Mouse (Mus musculus): ENCODE results near the gene F5. TPM values are rescaled to one million over a fixed set of nuclear protein-coding genes. Genes with fewer than 3 reads are reported as not detected.
A peak's percentile ranks its signal among the peaks of the same experiment; 100 is the strongest.

Gene F5
- polyA plus RNA-seq, 1 experiment from 2014 or later: 19.1 TPM

DNA sequence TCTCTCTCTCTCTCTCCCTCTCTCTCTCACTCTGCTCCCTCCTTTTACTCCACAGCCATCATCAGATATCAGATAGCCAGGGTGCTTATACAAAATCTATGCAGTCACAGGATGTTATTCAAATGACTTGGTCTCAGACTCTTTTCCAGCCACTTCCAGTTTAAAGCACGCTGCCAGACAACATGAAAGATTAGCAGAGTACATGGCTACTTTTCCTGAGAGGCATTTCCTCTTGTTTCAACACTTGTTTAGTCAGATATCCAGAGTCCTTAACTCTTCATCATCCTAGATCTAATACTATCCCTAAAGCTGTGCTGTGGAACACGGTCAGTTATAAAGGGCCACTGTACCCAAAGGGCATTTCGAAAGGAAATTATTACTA is 30.9 kb upstream of the F5 start:
- 57% methylated on average over 3 of the region's 3 CpGs for WGBS (ENCODE audit: insufficient replicate concordance)
- no peak for ATAC-seq (ENCODE audit: low read depth)

GRCm38 (mm10) chr1:164123836-164124235 is 27.8 kb upstream of the F5 start:
- no peak overlapping the region for H3K4me2 ChIP-seq (ENCODE audit: low read depth, low read length)
- H3K4me1 ChIP-seq (ENCODE audit: control insufficient read depth, low read depth, low read length): no peaks in the 10 kb centered on the region
- no peak for ATAC-seq (ENCODE audit: low read depth)
- H3K27ac ChIP-seq (ENCODE audit: low read length): no peak overlapping the region
- WGBS (ENCODE audit: insufficient replicate concordance): 52% methylated on average over 3 of the region's 3 CpGs
- no peak overlapping the region for H3K9ac ChIP-seq (ENCODE audit: low read depth, low read length)
- no peaks in the 10 kb centered on the region for H3K36me3 ChIP-seq (ENCODE audit: control insufficient read depth, insufficient read depth)
- H3K9me3 ChIP-seq (replicated peaks; ENCODE audit: control insufficient read depth, low read length): no peaks in the 10 kb centered on the region
- no peak overlapping the region for H3K4me3 ChIP-seq (ENCODE audit: low read depth, low read length)
- H3K27me3 ChIP-seq (ENCODE audit: control insufficient read depth, insufficient read depth, low read depth, low read length): no peaks in the 10 kb centered on the region

More for the DNA sequence above, 30.9 kb upstream of the F5 start:
- Histone ChIP-seq H3K4me3 (ENCODE audit: low read depth, low read length) (no peak overlapping the region), H3K9ac (ENCODE audit: low read depth, low read length) (no peak overlapping the region), H3K27ac (ENCODE audit: low read length) (no peak overlapping the region), H3K36me3 (ENCODE audit: control insufficient read depth, insufficient read depth) (no peaks in the 10 kb centered on the region), H3K27me3 (ENCODE audit: control insufficient read depth, insufficient read depth, low read depth, low read length) (no peaks in the 10 kb centered on the region), H3K9me3 (replicated peaks; ENCODE audit: control insufficient read depth, low read length) (no peaks in the 10 kb centered on the region), H3K4me1 (ENCODE audit: control insufficient read depth, low read depth, low read length) (no peaks in the 10 kb centered on the region), H3K4me2 (ENCODE audit: low read depth, low read length) (no peak overlapping the region)

DNA sequence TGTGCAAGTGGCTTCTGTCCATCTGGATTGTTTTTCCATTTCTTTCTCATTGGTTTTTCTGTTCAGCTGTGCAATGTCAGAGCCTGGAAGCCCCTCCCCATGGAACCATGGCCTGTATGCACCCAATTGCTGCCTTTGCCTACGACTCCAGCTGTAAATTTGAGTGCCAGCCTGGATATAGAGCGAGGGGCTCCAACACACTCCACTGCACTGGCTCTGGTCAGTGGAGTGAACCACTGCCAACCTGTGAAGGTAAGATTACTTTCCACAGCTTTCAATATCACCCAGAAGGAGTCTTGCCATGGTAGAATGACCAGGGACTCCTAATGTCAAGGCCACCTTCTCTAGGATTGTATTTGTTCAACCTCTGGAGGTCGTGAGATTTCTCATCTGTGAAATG is 21.6 kb upstream of the F5 start:
- Histone ChIP-seq H3K4me3 (ENCODE audit: low read depth, low read length) (no peak overlapping the region), H3K27ac (ENCODE audit: low read length) (no peak overlapping the region), H3K4me1 (ENCODE audit: control insufficient read depth, low read depth, low read length) (no peaks in the 10 kb centered on the region), H3K36me3 (ENCODE audit: control insufficient read depth, insufficient read depth) (no peaks in the 10 kb centered on the region), H3K27me3 (ENCODE audit: control insufficient read depth, insufficient read depth, low read depth, low read length) (no peaks in the 10 kb centered on the region), H3K9me3 (replicated peaks; ENCODE audit: control insufficient read depth, low read length) (no peaks in the 10 kb centered on the region), H3K9ac (ENCODE audit: low read depth, low read length) (no peak overlapping the region), H3K4me2 (ENCODE audit: low read depth, low read length) (no peak overlapping the region)
- 50% methylated on average over 3 of the region's 3 CpGs for WGBS (ENCODE audit: insufficient replicate concordance)
- no peak for ATAC-seq (ENCODE audit: low read depth)

DNA sequence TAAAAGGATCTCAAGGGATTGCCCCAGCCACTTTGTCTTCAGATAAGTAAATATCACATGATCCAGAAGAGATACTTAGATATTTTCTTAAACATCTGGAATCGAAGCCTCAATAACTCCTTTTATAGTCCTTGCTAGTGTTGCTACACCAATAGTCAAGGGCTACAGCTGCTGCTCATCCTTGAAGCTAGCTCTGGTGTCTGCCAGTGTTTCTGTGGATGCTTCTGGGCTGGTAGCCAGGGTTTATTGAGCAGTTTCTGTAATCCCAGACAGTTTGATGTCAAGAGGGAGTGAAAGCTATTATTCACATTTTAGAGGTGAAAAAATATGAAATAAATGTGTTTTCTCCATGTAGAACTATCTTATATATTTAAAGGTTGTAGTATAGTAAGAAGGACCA is 19.0 kb upstream of the F5 start:
- Histone ChIP-seq H3K4me2 (ENCODE audit: low read depth, low read length) (no peak overlapping the region), H3K27ac (ENCODE audit: low read length) (no peak overlapping the region), H3K4me3 (ENCODE audit: low read depth, low read length) (no peak overlapping the region), H3K9ac (ENCODE audit: low read depth, low read length) (no peak overlapping the region), H3K27me3 (ENCODE audit: control insufficient read depth, insufficient read depth, low read depth, low read length) (no peaks in the 10 kb centered on the region), H3K4me1 (ENCODE audit: control insufficient read depth, low read depth, low read length) (no peaks in the 10 kb centered on the region), H3K36me3 (ENCODE audit: control insufficient read depth, insufficient read depth) (no peaks in the 10 kb centered on the region), H3K9me3 (replicated peaks; ENCODE audit: control insufficient read depth, low read length) (no peaks in the 10 kb centered on the region)
- no peak for ATAC-seq (ENCODE audit: low read depth)
- 59% methylated on average over 1 of the region's 1 CpGs for WGBS (ENCODE audit: insufficient replicate concordance)

DNA sequence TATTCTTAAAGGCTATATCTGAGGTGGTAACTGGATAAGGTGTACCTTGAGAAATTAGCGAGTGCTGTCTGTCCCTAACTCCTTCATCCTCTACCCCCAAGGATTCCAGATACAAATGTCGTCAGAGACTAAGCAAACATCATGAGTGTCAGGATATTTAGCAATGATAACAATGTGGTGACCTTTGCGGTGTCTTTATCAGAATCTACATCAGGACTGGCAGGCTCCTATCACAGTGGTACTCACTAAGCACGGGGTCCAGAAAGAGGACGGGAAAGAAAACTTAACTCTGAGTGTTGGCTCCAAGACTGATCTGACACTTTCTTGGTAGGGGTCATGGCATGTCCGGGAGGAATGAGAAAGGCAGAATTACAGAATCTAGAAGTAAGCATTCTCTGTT is 17.5 kb upstream of the F5 start:
- no peak overlapping the region for H3K4me3 ChIP-seq (ENCODE audit: low read depth, low read length)
- H3K27me3 ChIP-seq (ENCODE audit: control insufficient read depth, insufficient read depth, low read depth, low read length): no peaks in the 10 kb centered on the region
- no peak overlapping the region for H3K27ac ChIP-seq (ENCODE audit: low read length)
- H3K4me2 ChIP-seq (ENCODE audit: low read depth, low read length): no peak overlapping the region
- H3K4me1 ChIP-seq (ENCODE audit: control insufficient read depth, low read depth, low read length): no peaks in the 10 kb centered on the region
- no peaks in the 10 kb centered on the region for H3K36me3 ChIP-seq (ENCODE audit: control insufficient read depth, insufficient read depth)
- 28% methylated on average over 6 of the region's 6 CpGs for WGBS (ENCODE audit: insufficient replicate concordance)
- no peak for ATAC-seq (ENCODE audit: low read depth)
- H3K9me3 ChIP-seq (replicated peaks; ENCODE audit: control insufficient read depth, low read length): no peaks in the 10 kb centered on the region
- no peak overlapping the region for H3K9ac ChIP-seq (ENCODE audit: low read depth, low read length)

GRCm38 (mm10) chr1:164135360-164135759 is 16.3 kb upstream of the F5 start:
- Histone ChIP-seq H3K9me3 (replicated peaks; ENCODE audit: control insufficient read depth, low read length) (no peaks in the 10 kb centered on the region), H3K9ac (ENCODE audit: low read depth, low read length) (no peak overlapping the region), H3K27ac (ENCODE audit: low read length) (no peak overlapping the region), H3K4me2 (ENCODE audit: low read depth, low read length) (no peak overlapping the region), H3K36me3 (ENCODE audit: control insufficient read depth, insufficient read depth) (no peaks in the 10 kb centered on the region), H3K4me1 (ENCODE audit: control insufficient read depth, low read depth, low read length) (no peaks in the 10 kb centered on the region), H3K27me3 (ENCODE audit: control insufficient read depth, insufficient read depth, low read depth, low read length) (no peaks in the 10 kb centered on the region), H3K4me3 (ENCODE audit: low read depth, low read length) (no peak overlapping the region)
- WGBS (ENCODE audit: insufficient replicate concordance): 4% methylated on average over 5 of the region's 5 CpGs
- peak; percentile 63 for ATAC-seq (ENCODE audit: low read depth)

GRCm38 (mm10) chr1:164135960-164136359 is 15.7 kb upstream of the F5 start:
- no peak overlapping the region for H3K4me3 ChIP-seq (ENCODE audit: low read depth, low read length)
- no peaks in the 10 kb centered on the region for H3K36me3 ChIP-seq (ENCODE audit: control insufficient read depth, insufficient read depth)
- WGBS (ENCODE audit: insufficient replicate concordance): 18% methylated on average over 11 of the region's 11 CpGs
- H3K9me3 ChIP-seq (replicated peaks; ENCODE audit: control insufficient read depth, low read length): no peaks in the 10 kb centered on the region
- 0 out of 2 replicates have a peak overlapping the region, but pooled peaks have one; percentile 12 for H3K27ac ChIP-seq (ENCODE audit: low read length)
- H3K4me2 ChIP-seq (ENCODE audit: low read depth, low read length): no peak overlapping the region
- peak; percentile 40; the same call in 1 of the 2 replicates for ATAC-seq (ENCODE audit: low read depth)
- no peaks in the 10 kb centered on the region for H3K27me3 ChIP-seq (ENCODE audit: control insufficient read depth, insufficient read depth, low read depth, low read length)
- no peak overlapping the region for H3K9ac ChIP-seq (ENCODE audit: low read depth, low read length)
- no peaks in the 10 kb centered on the region for H3K4me1 ChIP-seq (ENCODE audit: control insufficient read depth, low read depth, low read length)

- ATAC-seq (ENCODE audit: low read depth): no peak
- no peaks in the 10 kb centered on the region for H3K9me3 ChIP-seq (replicated peaks; ENCODE audit: control insufficient read depth, low read length)
- H3K4me3 ChIP-seq (ENCODE audit: low read depth, low read length): no peak overlapping the region
- no peak overlapping the region for H3K9ac ChIP-seq (ENCODE audit: low read depth, low read length)
- no peak overlapping the region for H3K27ac ChIP-seq (ENCODE audit: low read length)
- H3K36me3 ChIP-seq (ENCODE audit: control insufficient read depth, insufficient read depth): no peaks in the 10 kb centered on the region
- H3K4me2 ChIP-seq (ENCODE audit: low read depth, low read length): no peak overlapping the region
- H3K4me1 ChIP-seq (ENCODE audit: control insufficient read depth, low read depth, low read length): no peaks in the 10 kb centered on the region
- H3K27me3 ChIP-seq (ENCODE audit: control insufficient read depth, insufficient read depth, low read depth, low read length): no peaks in the 10 kb centered on the region
- WGBS (ENCODE audit: insufficient replicate concordance): 48% methylated on average over 6 of the region's 6 CpGs
Measured at GRCm38 (mm10) chr1:164136636-164137035, 15.0 kb upstream of the F5 start.

- Histone ChIP-seq H3K36me3 (ENCODE audit: control insufficient read depth, insufficient read depth) (no peaks in the 10 kb centered on the region), H3K9ac (ENCODE audit: low read depth, low read length) (no peak overlapping the region), H3K4me1 (ENCODE audit: control insufficient read depth, low read depth, low read length) (no peaks in the 10 kb centered on the region), H3K27me3 (ENCODE audit: control insufficient read depth, insufficient read depth, low read depth, low read length) (no peaks in the 10 kb centered on the region), H3K27ac (ENCODE audit: low read length) (no peak overlapping the region), H3K9me3 (replicated peaks; ENCODE audit: control insufficient read depth, low read length) (no peaks in the 10 kb centered on the region), H3K4me3 (ENCODE audit: low read depth, low read length) (no peak overlapping the region), H3K4me2 (ENCODE audit: low read depth, low read length) (no peak overlapping the region)
- WGBS (ENCODE audit: insufficient replicate concordance): 1% methylated on average over 5 of the region's 5 CpGs
- ATAC-seq (ENCODE audit: low read depth): peak; percentile 41; the same call in 1 of the 2 replicates
Measured at GRCm38 (mm10) chr1:164138365-164139130, 13.1 kb upstream of the F5 start.
